Mouse (Mus musculus): ENCODE data around the gene Robo1.

The Robo1 gene

GRCm38 (mm10) chr16:72951969-72952368, 643.9 kb downstream of the Robo1 start:
- no peak for DNase-seq

GRCm38 (mm10) chr16:72959018-72959702, 651.1 kb downstream of the Robo1 start:
- no peak for DNase-seq

DNA sequence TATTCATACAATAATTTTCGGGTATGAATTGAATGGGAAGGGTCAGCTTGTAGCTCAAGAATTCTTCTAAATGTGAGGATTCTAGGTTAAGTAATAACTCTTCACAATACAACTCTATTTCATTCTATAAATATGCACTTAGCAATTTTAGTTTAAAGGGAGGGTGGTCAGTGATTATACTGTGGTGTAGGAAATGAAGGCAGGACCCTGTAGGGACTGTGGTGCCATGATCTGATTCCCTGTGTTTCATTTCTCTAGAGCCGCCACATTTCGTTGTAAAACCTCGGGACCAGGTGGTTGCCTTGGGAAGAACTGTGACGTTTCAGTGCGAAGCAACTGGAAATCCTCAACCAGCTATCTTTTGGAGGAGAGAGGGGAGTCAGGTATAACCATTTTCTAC, 651.7 kb downstream of the Robo1 start:
- DNase-seq = no peak

DNA sequence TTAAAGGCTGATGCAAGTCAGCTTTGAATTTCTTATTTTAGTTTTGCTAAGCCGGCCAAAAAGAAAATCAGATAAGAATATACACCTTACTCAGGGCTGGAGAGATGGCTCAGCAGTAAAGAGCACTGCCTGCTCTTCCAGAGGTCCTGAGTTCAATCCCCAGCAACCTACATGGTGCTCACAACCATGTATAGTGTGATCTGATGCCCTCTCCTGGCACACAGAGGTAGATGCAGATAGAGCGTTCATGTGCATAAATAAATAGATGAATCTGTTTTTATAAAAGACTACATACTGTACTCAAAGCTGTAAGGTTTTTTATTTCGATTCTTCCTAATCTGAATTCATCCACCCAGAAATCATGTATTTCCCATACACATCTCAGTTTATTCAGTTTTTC, 655.7 kb downstream of the Robo1 start:
- DNase-seq = no peak

DNA sequence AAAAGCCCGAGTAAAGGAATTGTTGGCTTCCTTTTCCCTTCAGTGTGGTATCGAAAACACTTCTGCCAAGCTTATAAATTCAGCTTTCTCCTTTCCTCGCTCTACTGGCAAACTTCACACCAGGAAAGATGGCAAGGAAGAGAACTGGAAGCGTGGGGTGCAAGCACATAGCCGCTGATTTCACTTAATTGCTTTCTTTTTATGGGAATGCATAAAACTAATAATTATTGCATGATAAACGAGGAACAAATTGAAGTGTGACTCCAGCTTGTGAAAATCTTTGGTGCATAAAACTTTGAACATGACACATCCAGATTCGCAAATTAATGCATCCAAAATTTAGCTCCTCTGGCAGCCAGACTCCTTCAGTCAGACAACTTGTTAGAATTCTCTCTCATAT, 659.4 kb downstream of the Robo1 start:
- no peak for DNase-seq

- DNase-seq = no peak
Measured at GRCm38 (mm10) chr16:72969990-72970389, 661.9 kb downstream of the Robo1 start.

DNA sequence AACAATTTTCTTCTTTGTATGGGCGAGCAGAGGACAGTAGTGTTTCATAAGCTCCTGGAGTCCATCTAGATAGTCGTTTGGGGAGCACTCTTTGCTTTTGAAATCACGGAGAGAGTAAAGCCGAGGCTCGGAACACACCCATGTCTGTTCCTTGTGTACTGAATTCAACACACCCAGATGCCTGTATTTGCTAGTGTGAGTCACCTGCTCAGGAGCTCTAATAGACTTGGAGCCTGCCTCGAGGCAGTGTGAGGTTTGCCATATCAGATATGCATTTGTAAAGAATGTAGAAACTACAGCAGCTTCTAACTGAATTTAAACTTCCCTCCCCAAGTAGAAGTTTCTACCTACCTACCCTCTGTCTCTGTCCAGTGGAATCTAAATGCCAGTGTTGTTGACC, 665.6 kb downstream of the Robo1 start:
- no peak for DNase-seq

DNA sequence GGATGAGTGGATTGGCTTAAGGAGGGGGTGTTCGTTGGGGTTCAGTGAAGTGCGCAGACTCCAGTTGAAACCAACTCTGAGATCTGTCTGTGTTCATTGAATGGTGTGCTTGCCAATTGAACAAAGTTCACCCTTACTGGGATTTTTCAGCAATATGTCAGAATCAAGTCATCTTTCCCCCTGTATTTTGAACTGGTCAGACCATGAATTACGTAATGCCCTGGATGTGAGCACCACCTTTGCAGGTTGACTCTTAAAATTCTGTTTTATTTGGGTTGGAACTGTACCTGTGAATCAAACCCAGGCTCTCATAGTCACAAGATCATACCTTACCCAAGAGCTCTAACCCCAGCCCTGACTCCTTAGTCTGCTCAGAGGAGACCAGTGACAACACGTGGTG, 666.6 kb downstream of the Robo1 start:
- no peak for DNase-seq

- no peak for DNase-seq
Measured at GRCm38 (mm10) chr16:72976849-72977576, 668.9 kb downstream of the Robo1 start.

- DNase-seq = peak; percentile 57
Measured at GRCm38 (mm10) chr16:72979407-72980219, 671.5 kb downstream of the Robo1 start.

DNA sequence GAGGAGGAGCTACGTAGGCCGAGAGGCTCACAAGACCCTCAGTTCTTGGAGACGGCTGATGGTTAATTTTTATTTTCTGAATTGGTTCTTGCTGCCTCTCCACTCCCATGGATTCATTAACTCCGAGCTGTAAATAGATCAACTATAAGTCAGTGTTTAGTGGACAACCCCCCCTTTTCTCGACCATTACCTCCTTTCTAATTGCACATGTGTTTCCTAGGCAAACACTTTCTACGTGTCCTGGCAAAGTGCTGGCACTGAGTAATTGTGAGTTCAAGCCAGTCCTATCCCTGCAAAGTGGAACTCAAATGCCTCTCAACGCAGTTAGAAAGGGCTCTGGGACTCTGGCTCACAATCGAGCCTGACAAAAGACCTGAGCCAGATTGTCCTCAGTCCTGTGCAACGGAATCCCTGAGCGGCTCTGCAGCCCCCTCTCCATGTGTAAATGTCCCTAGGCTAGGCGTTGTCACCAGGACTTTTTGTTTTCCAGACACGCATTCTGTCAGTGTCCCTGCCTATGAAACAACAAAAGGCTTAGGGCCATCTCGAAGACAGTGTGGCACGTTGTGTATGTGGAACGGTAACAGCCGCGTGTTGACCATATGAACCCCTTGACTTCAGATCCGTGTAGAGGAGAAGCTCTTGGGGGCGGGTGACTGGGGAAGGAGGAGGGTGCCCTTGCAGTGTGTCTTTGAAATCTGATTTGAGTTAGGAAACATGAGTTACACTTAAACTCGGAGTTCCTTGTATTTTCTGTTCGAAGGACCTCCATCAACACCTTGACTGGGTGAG, 682.5 kb downstream of the Robo1 start:
- DNase-seq = no peak

DNA sequence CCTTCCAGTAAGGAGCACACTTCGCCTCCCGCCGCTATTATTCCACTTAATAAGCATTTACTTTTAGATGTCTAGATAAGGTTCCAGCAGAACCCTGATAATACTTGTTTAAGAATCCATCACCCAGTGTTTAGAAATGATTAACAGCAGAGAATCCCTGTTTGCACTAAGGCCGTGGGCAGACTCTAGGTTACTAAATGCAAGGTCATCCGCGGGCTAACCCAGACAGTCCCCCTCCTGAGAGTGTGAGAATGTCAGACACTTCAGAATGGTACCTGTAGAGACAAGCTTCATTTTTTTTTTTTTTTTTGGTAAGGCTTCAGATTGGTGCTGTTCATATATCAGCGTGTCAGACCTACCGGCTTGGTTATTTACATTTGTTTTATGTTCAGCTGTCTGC, 685.1 kb downstream of the Robo1 start:
- no peak for DNase-seq

- no peak for DNase-seq
Measured at GRCm38 (mm10) chr16:72993594-72993993, 685.5 kb downstream of the Robo1 start.

DNA sequence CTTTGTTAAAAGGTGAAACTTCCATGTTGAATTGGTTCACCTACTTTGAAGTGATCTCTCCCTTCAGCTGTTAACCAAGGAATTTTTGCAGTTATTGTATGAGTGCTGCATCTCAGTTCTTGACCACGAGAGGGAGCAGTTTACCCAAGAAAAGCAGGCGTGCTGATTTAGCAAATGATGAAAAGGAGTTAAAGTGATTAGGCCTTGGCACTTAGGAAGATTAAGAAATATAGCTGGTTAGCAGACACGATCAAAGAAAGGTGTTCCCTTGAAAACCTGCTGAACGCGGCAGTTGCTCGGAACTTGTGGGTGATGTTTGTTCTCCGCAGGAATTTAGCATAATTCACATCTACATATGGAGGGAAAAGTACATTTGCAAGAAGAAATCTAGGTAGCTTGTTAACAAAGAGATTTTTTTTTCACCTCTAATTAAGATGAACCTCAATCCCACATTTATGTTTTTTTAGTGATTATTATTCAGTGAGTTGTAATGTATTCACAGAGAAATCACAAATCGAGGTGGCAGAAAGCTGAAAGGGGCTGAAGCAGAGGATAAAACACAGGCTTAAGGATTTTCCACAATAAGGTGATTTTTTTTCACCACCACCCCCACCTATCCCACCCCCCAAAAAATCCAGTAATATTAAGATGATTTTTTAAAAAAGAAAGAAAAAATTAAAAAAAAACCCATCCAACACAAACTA, 687.3 kb downstream of the Robo1 start:
- DNase-seq = peak; percentile 30

GRCm38 (mm10) chr16:72995955-72996535, 687.9 kb downstream of the Robo1 start:
- no peak for DNase-seq

- DNase-seq = no peak
Measured at GRCm38 (mm10) chr16:72998677-72999076, 690.6 kb downstream of the Robo1 start.

- DNase-seq = no peak
Measured at GRCm38 (mm10) chr16:73002685-73003084, 694.6 kb downstream of the Robo1 start.

DNA sequence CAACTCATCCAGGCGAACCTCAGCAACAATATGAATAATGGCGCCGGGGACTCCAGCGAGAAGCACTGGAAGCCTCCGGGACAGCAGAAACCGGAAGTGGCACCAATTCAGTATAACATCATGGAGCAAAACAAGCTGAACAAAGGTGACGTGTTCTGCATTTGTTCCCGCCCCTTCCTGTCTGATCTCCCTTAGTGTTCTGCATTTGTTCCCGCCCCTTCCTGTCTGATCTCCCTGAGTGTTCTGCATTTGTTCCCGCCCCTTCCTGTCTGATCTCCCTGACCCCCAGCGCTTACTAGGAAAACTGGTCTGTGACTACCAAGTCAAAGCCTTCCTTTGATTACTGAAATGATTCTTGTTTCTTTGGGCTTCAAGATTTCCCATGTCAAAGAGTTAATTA, 696.5 kb downstream of the Robo1 start:
- DNase-seq = no peak

- DNase-seq = no peak
Measured at GRCm38 (mm10) chr16:73005831-73006230, 697.7 kb downstream of the Robo1 start.

GRCm38 (mm10) chr16:73007434-73007833, 699.3 kb downstream of the Robo1 start:
- no peak for DNase-seq

- no peak for DNase-seq
Measured at GRCm38 (mm10) chr16:73011313-73011712, 703.2 kb downstream of the Robo1 start.

DNA sequence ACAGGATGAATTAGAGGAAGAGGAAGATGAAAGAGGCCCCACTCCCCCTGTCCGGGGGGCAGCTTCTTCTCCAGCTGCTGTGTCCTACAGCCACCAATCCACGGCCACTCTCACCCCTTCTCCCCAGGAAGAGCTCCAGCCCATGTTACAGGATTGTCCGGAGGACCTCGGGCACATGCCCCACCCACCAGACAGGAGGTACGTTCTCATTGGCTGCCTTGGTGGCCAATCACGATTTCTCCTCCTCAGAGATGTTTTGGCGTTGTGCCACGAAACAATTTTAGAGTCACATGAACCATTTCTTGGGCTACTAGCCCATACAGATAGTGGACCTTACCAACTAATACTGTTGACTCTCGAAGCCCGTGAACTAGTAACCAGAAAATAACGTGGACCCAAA, 704.8 kb downstream of the Robo1 start:
- DNase-seq = no peak
